In the genomic region with DNA sequence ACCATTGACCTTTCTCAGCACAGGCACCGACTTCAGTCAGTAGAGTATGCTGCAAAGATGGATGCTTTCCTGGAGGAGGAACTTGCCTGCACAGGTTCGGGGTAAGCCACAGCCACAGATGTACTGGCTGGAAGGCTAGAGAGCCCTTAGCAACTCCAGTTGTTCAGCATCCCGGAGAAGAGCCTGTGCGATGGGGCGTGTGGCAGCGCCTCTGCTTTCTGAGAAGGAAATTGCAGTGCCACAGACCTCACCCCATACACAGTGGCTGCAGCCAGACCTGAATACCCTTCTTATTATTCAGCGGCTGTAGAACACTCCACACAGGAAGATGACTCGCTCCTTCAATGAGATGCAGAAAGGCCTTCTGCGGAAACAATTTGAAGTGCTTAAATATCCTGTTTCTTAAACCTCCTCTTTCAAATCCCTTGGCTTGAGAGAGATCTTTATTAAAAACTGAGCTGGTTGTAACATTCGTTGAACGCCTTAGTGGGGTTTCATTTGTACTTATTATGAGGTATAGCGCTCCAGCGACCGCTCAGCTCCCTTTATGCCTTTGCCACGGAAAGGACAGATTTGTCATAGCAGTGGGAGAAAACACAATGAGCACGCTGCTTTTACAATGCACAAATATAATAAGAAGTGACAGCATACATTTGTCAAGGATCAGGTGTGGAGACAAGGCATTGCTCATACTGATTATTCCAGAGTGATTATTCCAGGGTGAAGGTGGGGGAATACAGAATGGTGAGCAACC, we compare ENCODE assay signal across 12 mouse cellular contexts. TPM values are rescaled to one million over a fixed set of nuclear protein-coding genes. Genes with fewer than 3 reads are reported as not detected.
DNase-seq lines count a peak whose midpoint lies in the region; ATAC-seq and TF ChIP-seq lines count a peak whose summit lies in the region.
"Had no signal": no experiment of that assay in that cellular context is flagged by ENCODE, and none has a peak within 500 bp of the region (broad histone marks: within the 10 kb centered on the region; RNA-seq: fewer than 3 reads in every experiment).

No protein-coding gene starts in this region.

- no peak for DNase-seq in neural tube, embryonic 10.5 days (ENCODE audit: extremely low spot score, low spot score)
- DNase-seq in cerebellum, postnatal 36 days: no peak
- DNase-seq in thymus, postnatal 25 days: no peak
- no peak for DNase-seq in ovary, postnatal 36 days (ENCODE audit: low spot score)
- DNase-seq: cerebellum, postnatal 25 days; heart, postnatal 10 days; kidney, adult 9 months; layer of hippocampus, adult 9-11 months had no signal

- TF ChIP-seq POLR2A in embryonic fibroblast, embryonic 13.5 days (IDR thresholded peaks at IDR 0.05; ENCODE audit: low read depth, low read length): no peak

- H3K27me3 ChIP-seq in neural tube, embryonic 14.5 days (ENCODE audit: control insufficient read depth, insufficient read depth, low read length): no peaks in the 10 kb centered on the region
- H3K27me3 ChIP-seq in hindbrain, embryonic 16.5 days (replicated peaks; ENCODE audit: control insufficient read depth, insufficient read depth, low read length): no peaks in the 10 kb centered on the region

- H3K4me3 ChIP-seq in neural tube, embryonic 14.5 days (ENCODE audit: low read depth, low read length): no peak overlapping the region
- H3K4me3 ChIP-seq in embryonic fibroblast, embryonic 13.5 days (ENCODE audit: insufficient read depth, low read length): no peak overlapping the region
- no peak overlapping the region for H3K4me3 ChIP-seq in hindbrain, embryonic 16.5 days (ENCODE audit: low read length)
- H3K4me3 ChIP-seq: erythroblast, embryonic 14.5 days had no signal

- peak; percentile 14; the same call in 1 of the 2 replicates for TF ChIP-seq CTCF in embryonic fibroblast, embryonic 13.5 days (IDR thresholded peaks at IDR 0.05; ENCODE audit: borderline replicate concordance, insufficient read depth, low read length)

- H3K4me2 ChIP-seq in neural tube, embryonic 14.5 days (ENCODE audit: low read depth, low read length): no peak overlapping the region
- H3K4me2 ChIP-seq in hindbrain, embryonic 16.5 days (ENCODE audit: low read length): no peak overlapping the region

- H3K9me3 ChIP-seq in neural tube, embryonic 14.5 days (ENCODE audit: control insufficient read depth, low read length): no peaks in the 10 kb centered on the region
- H3K9me3 ChIP-seq in hindbrain, embryonic 16.5 days (ENCODE audit: control insufficient read depth, low read length): no peaks in the 10 kb centered on the region

- ATAC-seq in neural tube, embryonic 14.5 days (ENCODE audit: low read depth): 0 out of 2 replicates have a peak, but pooled peaks have one; percentile 41
- ATAC-seq in hindbrain, embryonic 16.5 days: peak; percentile 73

- H3K9ac ChIP-seq in neural tube, embryonic 14.5 days (replicated peaks; ENCODE audit: low read depth, low read length): no peak overlapping the region
- no peak overlapping the region for H3K9ac ChIP-seq in hindbrain, embryonic 16.5 days (ENCODE audit: low read depth, low read length)

- WGBS in neural tube, embryonic 14.5 days: 70% methylated on average over 16 of the region's 16 CpGs
- 59% methylated on average over 16 of the region's 16 CpGs for WGBS in hindbrain, embryonic 16.5 days

- no peaks in the 10 kb centered on the region for H3K4me1 ChIP-seq in neural tube, embryonic 14.5 days (ENCODE audit: control insufficient read depth, insufficient read depth, low read length)
- peaks cover 11% of the 10 kb centered on the region for H3K4me1 ChIP-seq in embryonic fibroblast, embryonic 13.5 days (ENCODE audit: control insufficient read depth, insufficient read depth, low read length)
- no peaks in the 10 kb centered on the region for H3K4me1 ChIP-seq in hindbrain, embryonic 16.5 days (ENCODE audit: control insufficient read depth, insufficient read depth, low read depth, low read length)

- no peak overlapping the region for H3K27ac ChIP-seq in neural tube, embryonic 14.5 days (ENCODE audit: low read depth, low read length)
- H3K27ac ChIP-seq in embryonic fibroblast, embryonic 13.5 days (ENCODE audit: insufficient read depth, low read length): peak overlapping the region; percentile 87
- H3K27ac ChIP-seq in hindbrain, embryonic 16.5 days (ENCODE audit: low read depth, low read length): no peak overlapping the region

- no peaks in the 10 kb centered on the region for H3K36me3 ChIP-seq in neural tube, embryonic 14.5 days (ENCODE audit: control insufficient read depth, insufficient read depth, low read length)
- H3K36me3 ChIP-seq in hindbrain, embryonic 16.5 days (ENCODE audit: control insufficient read depth, insufficient read depth, low read length): no peaks in the 10 kb centered on the region

RNA-seq across cellular contexts. Expression of a gene that starts 26.0 kb away (rescaled TPM):
- 25.2 and 38.7 TPM in 2 replicates for polyA plus RNA-seq in neural tube, embryonic 14.5 days (2014; fragmentation: Nextera tagmentation; extraction: Ambion mirVana)
- 45.3 and 60.9 TPM in 2 replicates for polyA plus RNA-seq in embryonic fibroblast, embryonic 13.5 days (2011; ENCODE audit: insufficient read length, low read depth, missing spikeins)
- polyA plus RNA-seq in hindbrain, embryonic 16.5 days (2015; fragmentation: Nextera tagmentation; extraction: Ambion mirVana): 62.9 and 63.7 TPM in 2 replicates

RNA-seq across cellular contexts. Expression of a gene that starts 47.1 kb away (rescaled TPM):
- 34.5 and 46.8 TPM in 2 replicates for polyA plus RNA-seq in neural tube, embryonic 14.5 days (2014; fragmentation: Nextera tagmentation; extraction: Ambion mirVana)
- 31.5 and 41.3 TPM in 2 replicates for polyA plus RNA-seq in embryonic fibroblast, embryonic 13.5 days (2011; ENCODE audit: insufficient read length, low read depth, missing spikeins)
- 22.4 and 22.5 TPM in 2 replicates for polyA plus RNA-seq in hindbrain, embryonic 16.5 days (2015; fragmentation: Nextera tagmentation; extraction: Ambion mirVana)
